Mouse (Mus musculus): ENCODE data around the gene Gm20521.

DNA sequence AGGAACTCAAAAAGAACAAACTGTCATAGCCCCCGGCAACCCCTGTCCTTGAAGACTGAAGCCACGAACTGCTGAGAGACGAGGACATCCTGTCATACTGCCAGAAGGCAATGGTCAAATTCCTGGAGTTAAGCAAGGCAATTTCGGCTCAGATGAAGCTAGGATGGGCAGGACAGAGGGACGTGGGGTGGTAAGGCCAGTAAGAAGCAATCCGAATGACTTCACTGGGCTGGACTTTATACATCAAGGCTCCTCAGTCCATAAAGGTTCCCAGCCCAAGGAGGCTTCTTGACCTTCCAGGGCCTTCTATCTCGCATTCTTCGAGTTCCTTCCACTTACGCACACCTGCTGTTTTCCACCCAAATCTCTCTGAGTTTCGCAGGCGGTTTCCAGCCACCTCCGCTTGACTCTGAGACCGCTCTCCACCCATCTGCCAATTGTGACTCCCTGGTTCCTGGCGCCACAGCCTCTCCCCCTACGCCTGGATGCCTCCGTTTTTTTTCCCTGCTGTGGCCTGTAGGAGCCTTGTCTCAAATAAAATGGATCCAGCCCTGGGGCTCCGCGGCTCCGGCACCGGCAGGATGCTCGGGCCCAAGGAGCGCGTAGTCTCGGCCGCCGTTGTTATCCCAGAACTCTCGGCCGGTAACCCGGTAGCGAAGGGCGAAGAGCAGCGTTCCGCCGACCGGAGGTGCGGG lies 7.2 kb upstream of the Gm20521 start:
- TF ChIP-seq CTCF (IDR thresholded peaks at IDR 0.05; ENCODE audit: control insufficient read depth, insufficient read depth, insufficient replicate concordance, low read depth, low read length) = no peak
- TF ChIP-seq POLR2A (IDR thresholded peaks at IDR 0.05; ENCODE audit: control insufficient read depth, low read depth, low read length) = no peak

Data from testis, adult 2 months (tissue).